Mouse (Mus musculus): ENCODE measurements around the gene Abcb4.
"Not testable (repeated sequence)": the region's sequence is repeated elsewhere in the genome, so short reads cannot be mapped to it uniquely, and the experiment has no call there.

The Abcb4 gene

GRCm38 (mm10) chr5:8999108-8999507 lies 105.6 kb downstream of the Abcb4 start:
- no peak for DNase-seq (ENCODE audit: low spot score)

GRCm38 (mm10) chr5:9000006-9000405 lies 106.5 kb downstream of the Abcb4 start:
- DNase-seq (ENCODE audit: low spot score), result not testable (repeated sequence)

- not testable (repeated sequence) for DNase-seq (ENCODE audit: low spot score)
Measured at GRCm38 (mm10) chr5:9006585-9006984, 113.1 kb downstream of the Abcb4 start.
